Mouse (Mus musculus) intestine, embryonic 16.5 days (tissue): ENCODE measurements around the gene Olfr26. TPM values are rescaled to one million over a fixed set of nuclear protein-coding genes. Genes with fewer than 3 reads are reported as not detected.
"Not testable (repeated sequence)": the region's sequence is repeated elsewhere in the genome, so short reads cannot be mapped to it uniquely, and the experiment has no call there.

ENCODE experiments used
- ATAC-seq: fragments of 200-750 bp; cut with Nextera tagmentation; 2 replicates; pipeline ENCODE4 v1.8.0; 2017; ENCODE audit warnings: moderate TSS enrichment, moderate library complexity
- H3K27ac ChIP-seq: fragments of 300-500 bp; sonication (generic); 2 replicates; pipeline ENCODE4 v1.5.1; 2014; ENCODE audit warnings: mild to moderate bottlenecking, low read length
- H3K27me3 ChIP-seq: fragments of 300-500 bp; sonication (generic); replicated peaks from 2 replicates; pipeline ENCODE4 v1.6.1; 2014; ENCODE audit warnings: low read length, control low read depth, mixed read lengths; ENCODE audit not compliant: control insufficient read depth, insufficient read depth
- H3K36me3 ChIP-seq: fragments of 300-500 bp; sonication (generic); 2 replicates; pipeline ENCODE4 v1.6.1; 2014; ENCODE audit warnings: low read length, control low read depth; ENCODE audit not compliant: control insufficient read depth, insufficient read depth
- H3K4me1 ChIP-seq: fragments of 300-500 bp; sonication (generic); 2 replicates; pipeline ENCODE4 v1.6.1; 2014; ENCODE audit warnings: low read length, control low read depth, mixed read lengths; ENCODE audit not compliant: control insufficient read depth, insufficient read depth
- H3K4me2 ChIP-seq: fragments of 300-500 bp; sonication (generic); 2 replicates; pipeline ENCODE4 v1.6.1; 2014; ENCODE audit warnings: low read depth, low read length, control low read depth
- H3K4me3 ChIP-seq: fragments of 300-500 bp; sonication (generic); 2 replicates; pipeline ENCODE4 v1.5.1; 2014; ENCODE audit warnings: mild to moderate bottlenecking, low read length
- H3K9ac ChIP-seq: fragments of 300-500 bp; sonication (generic); 2 replicates; pipeline ENCODE4 v1.6.1; 2014; ENCODE audit warnings: low read depth, low read length
- H3K9me3 ChIP-seq: fragments of 300-500 bp; sonication (generic); 2 replicates; pipeline ENCODE4 v1.6.1; 2016; ENCODE audit warnings: low read length, control low read depth; ENCODE audit not compliant: control insufficient read depth
- WGBS: fragments of 180-500 bp; shearing (Covaris S2); extraction: QIAGEN DNeasy Blood & Tissue Kit; methylation state at CpG from one replicate; pipeline ENCODE4 v1.1.7; 2014; 5-methylcytosine and 5-hydroxymethylcytosine counted together
- polyA plus RNA-seq: library from polyadenylated mRNA; unstranded; fragments of >200 nt; fragmentation: Nextera tagmentation; extraction: Ambion mirVana; gene quantifications from 2 replicates; pipeline ENCODE4 v1.2.1, GENCODE M21; 2015

Olfr26 gene
- polyA plus RNA-seq: not detected in 2 replicates

DNA sequence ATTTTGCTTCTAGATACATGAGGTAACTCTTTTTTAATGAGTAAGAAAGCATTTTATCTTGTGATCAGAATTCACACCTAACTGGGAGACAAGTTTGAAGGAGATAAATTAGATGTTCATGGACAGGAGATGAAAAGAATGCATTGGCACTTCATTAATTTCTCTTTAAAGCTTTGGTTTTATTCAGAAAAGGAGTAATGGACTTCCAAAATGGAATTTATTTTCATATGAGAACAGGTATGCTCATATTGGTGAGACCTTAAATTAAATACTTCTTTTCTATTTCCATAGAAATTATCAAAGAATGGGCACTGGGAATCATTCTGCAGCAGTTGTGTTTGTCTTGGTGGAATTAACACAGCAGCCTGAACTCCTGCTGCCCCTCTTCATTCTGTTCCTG lies at the start of gene Olfr26:
Gene Olfr26, plus strand, starts transcription at position 301 of the 400 bp plus-strand sequence.
- no peak for ATAC-seq
- H3K36me3 ChIP-seq: no peaks in the 10 kb centered on the region
- no peaks in the 10 kb centered on the region for H3K27me3 ChIP-seq
- no peak within 1 kb of the TSS for H3K27ac ChIP-seq
- no peaks in the 10 kb centered on the region for H3K4me1 ChIP-seq
- H3K4me2 ChIP-seq: no peak within 1 kb of the TSS
- H3K9ac ChIP-seq: no peak within 1 kb of the TSS
- H3K4me3 ChIP-seq: no peak within 1 kb of the TSS
- no peaks in the 10 kb centered on the region for H3K9me3 ChIP-seq

- no peak overlapping the region for H3K27ac ChIP-seq
- H3K27me3 ChIP-seq: no peaks in the 10 kb centered on the region
- no peaks in the 10 kb centered on the region for H3K9me3 ChIP-seq
- H3K4me3 ChIP-seq: no peak overlapping the region
- ATAC-seq: no peak
- no peaks in the 10 kb centered on the region for H3K4me1 ChIP-seq
- no peak overlapping the region for H3K9ac ChIP-seq
- H3K4me2 ChIP-seq: no peak overlapping the region
- no peaks in the 10 kb centered on the region for H3K36me3 ChIP-seq
Observed at GRCm38 (mm10) chr9:38805696-38806095, 49.2 kb upstream of the Olfr26 start.

DNA sequence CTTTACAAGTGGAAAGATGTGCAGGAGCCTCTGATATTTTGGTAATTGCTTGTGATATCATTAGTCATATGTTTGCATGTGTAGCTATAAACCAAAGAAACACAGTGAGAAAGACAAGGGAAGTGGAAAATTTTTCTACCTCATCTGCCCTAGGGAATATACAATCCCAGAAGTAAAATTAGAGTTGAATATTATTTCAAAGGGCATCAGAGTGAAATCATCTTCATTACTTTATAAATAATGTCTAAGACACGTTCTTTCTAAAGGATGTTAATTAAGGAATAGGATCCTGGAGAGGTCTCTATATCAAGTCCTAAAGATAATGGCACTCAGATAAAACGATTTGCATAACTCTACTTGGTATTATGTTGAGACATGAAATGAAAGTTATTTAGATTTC lies 40.5 kb upstream of the Olfr26 start, which contains the start of gene Olfr922:
Gene Olfr922, plus strand, starts transcription at position 301 of the 400 bp plus-strand sequence.
- no peak for ATAC-seq
- H3K4me1 ChIP-seq: no peaks in the 10 kb centered on the region
- H3K36me3 ChIP-seq: no peaks in the 10 kb centered on the region
- no peak within 1 kb of the TSS for H3K4me2 ChIP-seq
- no peak within 1 kb of the TSS for H3K27ac ChIP-seq
- WGBS: 70% methylated on average over 2 of the region's 2 CpGs
- no peak within 1 kb of the TSS for H3K9ac ChIP-seq
- H3K27me3 ChIP-seq: no peaks in the 10 kb centered on the region
- H3K9me3 ChIP-seq: no peaks in the 10 kb centered on the region
- no peak within 1 kb of the TSS for H3K4me3 ChIP-seq

DNA sequence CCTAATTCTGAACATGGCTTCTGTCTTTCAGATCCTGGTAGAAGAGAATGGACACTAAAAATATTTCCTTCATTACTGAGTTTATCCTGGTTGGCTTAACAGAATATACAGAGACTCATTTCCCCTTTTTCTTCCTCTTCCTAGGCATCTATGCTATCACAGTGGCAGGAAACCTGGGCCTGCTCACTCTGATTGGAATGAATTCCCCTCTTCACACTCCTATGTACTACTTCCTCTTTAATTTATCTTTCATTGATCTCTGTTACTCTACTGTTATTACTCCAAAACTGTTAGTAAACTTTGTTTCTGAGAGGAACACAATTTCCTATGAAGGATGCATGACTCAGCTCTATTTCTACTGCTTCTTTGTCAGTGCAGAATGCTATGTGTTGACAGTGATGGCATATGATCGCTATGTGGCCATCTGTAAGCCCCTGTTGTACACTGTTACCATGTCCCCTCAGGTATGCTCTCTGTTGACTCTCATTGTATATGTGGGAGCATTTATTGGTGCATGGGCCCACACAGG lies 39.3 kb upstream of the Olfr26 start:
- Histone ChIP-seq H3K36me3 (no peaks in the 10 kb centered on the region), H3K4me2 (no peak overlapping the region), H3K4me1 (no peaks in the 10 kb centered on the region), H3K9me3 (no peaks in the 10 kb centered on the region), H3K27ac (no peak overlapping the region), H3K9ac (no peak overlapping the region), H3K4me3 (no peak overlapping the region), H3K27me3 (no peaks in the 10 kb centered on the region)
- ATAC-seq: no peak
- 95% methylated on average over 1 of the region's 1 CpGs for WGBS

GRCm38 (mm10) chr9:38826245-38826644 lies 28.6 kb upstream of the Olfr26 start, which contains the start of gene Olfr923:
Gene Olfr923 (plus strand): TSS chr9:38826545.
- ATAC-seq: no peak
- no peaks in the 10 kb centered on the region for H3K36me3 ChIP-seq
- no peak within 1 kb of the TSS for H3K27ac ChIP-seq
- H3K4me1 ChIP-seq: no peaks in the 10 kb centered on the region
- H3K27me3 ChIP-seq: no peaks in the 10 kb centered on the region
- 93% methylated on average over 1 of the region's 1 CpGs for WGBS
- no peak within 1 kb of the TSS for H3K9ac ChIP-seq
- H3K4me2 ChIP-seq: no peak within 1 kb of the TSS
- H3K4me3 ChIP-seq: no peak within 1 kb of the TSS
- no peaks in the 10 kb centered on the region for H3K9me3 ChIP-seq

DNA sequence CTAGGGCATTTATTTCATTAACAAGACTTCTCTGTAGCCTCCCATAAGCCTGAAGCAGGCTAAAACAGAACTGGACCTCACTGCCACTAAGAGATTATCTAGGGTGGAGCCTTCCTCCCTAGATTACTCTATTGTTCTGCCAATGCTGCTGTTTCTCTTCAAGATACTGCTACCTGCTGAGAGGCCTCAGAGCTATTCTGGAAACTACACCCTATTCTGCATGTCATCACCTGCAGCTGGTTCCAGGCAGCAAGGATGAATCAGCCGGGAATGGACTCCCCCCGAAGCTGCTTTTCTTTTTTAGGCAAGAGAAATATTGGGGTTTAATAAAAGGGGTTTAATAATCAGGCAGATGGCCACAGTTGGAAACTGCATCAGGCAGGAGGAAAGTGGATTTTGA lies 21.8 kb upstream of the Olfr26 start:
- WGBS: 83% methylated on average over 2 of the region's 2 CpGs
- Histone ChIP-seq H3K9me3 (no peaks in the 10 kb centered on the region), H3K9ac (no peak overlapping the region), H3K4me3 (no peak overlapping the region), H3K36me3 (no peaks in the 10 kb centered on the region), H3K4me2 (no peak overlapping the region), H3K27me3 (no peaks in the 10 kb centered on the region), H3K4me1 (no peaks in the 10 kb centered on the region), H3K27ac (no peak overlapping the region)
- no peak for ATAC-seq

DNA sequence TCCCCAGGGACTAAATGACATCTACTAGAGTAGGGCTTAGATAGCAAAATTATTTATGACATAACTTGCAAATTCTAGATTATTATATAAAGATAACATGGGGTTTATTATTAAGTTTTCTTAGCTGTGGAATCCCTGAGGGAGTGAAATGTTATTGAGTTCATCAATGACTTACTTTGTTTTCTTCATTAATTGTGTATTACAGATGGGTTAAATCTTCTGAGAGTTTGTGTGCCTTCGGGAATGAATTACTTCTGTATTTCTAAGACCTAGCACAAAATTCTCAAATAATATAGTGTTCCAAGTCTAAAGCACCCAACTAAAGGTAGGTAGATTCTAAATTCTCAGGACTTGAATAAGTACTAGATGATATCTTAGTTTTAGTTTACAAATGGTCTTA lies 10.7 kb upstream of the Olfr26 start, which contains the start of gene Olfr924:
Gene Olfr924, plus strand, starts transcription at position 301 of the 400 bp plus-strand sequence.
- H3K27me3 ChIP-seq: no peaks in the 10 kb centered on the region
- H3K9ac ChIP-seq: no peak within 1 kb of the TSS
- no peaks in the 10 kb centered on the region for H3K36me3 ChIP-seq
- no peaks in the 10 kb centered on the region for H3K9me3 ChIP-seq
- no peak within 1 kb of the TSS for H3K4me3 ChIP-seq
- H3K4me1 ChIP-seq: no peaks in the 10 kb centered on the region
- no peak within 1 kb of the TSS for H3K4me2 ChIP-seq
- no peak within 1 kb of the TSS for H3K27ac ChIP-seq
- WGBS: 90% methylated on average over 1 of the region's 1 CpGs
- ATAC-seq: no peak

DNA sequence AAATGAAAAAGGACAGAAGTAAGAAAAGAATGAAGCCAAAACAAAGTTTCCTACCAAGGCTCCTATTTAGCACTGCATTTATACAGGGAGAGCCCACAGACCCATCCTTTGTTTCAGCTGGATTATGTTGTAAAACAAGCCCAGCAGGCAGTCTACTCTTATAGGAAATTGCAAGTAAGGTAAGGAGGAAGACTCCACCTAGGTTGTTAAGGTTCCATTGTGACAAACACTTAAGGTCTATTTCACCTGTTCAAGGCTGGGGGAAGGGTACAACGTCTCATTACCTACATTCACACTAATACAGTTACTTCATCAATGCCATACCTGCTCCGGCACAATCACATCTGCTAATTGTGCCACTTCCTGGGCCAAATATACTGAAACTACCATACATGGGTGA lies 20.0 kb downstream of the Olfr26 start:
- not testable (repeated sequence) for H3K27me3 ChIP-seq, H3K4me3 ChIP-seq, ATAC-seq, H3K9ac ChIP-seq, H3K4me1 ChIP-seq, H3K36me3 ChIP-seq, H3K4me2 ChIP-seq, H3K27ac ChIP-seq, H3K9me3 ChIP-seq
- 50% methylated on average over 2 of the region's 2 CpGs for WGBS

GRCm38 (mm10) chr9:38876826-38877225 lies 22.0 kb downstream of the Olfr26 start, which contains the start of gene Olfr926:
Gene Olfr926 (plus strand): TSS chr9:38877126.
- no peak within 1 kb of the TSS for H3K4me2 ChIP-seq
- H3K4me3 ChIP-seq: no peak within 1 kb of the TSS
- H3K27me3 ChIP-seq: no peaks in the 10 kb centered on the region
- no peak for ATAC-seq
- 81% methylated on average over 2 of the region's 2 CpGs for WGBS
- no peaks in the 10 kb centered on the region for H3K36me3 ChIP-seq
- H3K27ac ChIP-seq: no peak within 1 kb of the TSS
- no peak within 1 kb of the TSS for H3K9ac ChIP-seq
- no peaks in the 10 kb centered on the region; the same call in 1 of the 2 replicates for H3K9me3 ChIP-seq
- H3K4me1 ChIP-seq: no peaks in the 10 kb centered on the region
